Mouse (Mus musculus) liver, embryonic 14.5 days (tissue): ENCODE data around the gene Top3a.

Experiments
- CTCF ChIP-seq: IDR thresholded peaks from 2 replicates; pipeline ENCODE4 v1.5.1; 2016; ENCODE audit warnings: antibody characterized with exemption, low read depth, control low read depth
- EP300 ChIP-seq: IDR thresholded peaks from 2 replicates; pipeline ENCODE4 v1.6.1; 2016; ENCODE audit warnings: antibody characterized with exemption, low read depth

DNA sequence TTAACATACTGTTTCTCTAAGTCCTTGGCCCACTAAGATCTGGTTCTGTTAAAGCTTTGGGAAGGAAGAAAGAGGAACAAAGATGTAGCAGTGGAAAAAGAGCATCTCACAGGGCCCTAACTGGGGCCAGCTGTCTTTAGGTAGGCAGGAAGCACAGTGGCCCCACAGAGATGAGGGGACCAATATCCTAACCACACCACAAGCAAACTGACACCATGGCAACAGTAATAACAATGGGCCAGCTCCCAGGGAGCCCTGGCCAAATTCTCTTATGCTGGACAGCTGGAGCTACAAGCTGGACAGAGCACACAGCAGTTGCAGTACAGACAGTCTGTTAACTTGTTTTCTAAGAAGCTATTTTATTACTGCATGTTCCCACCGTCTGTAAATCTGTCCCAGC lies 10.4 kb upstream of the Top3a start:
- TF ChIP-seq CTCF (no peak), EP300 (no peak)
